Mouse (Mus musculus) brain, adult 2 months (tissue): ENCODE results near the gene Nfib.

Source experiments
- DNase-seq: peaks from one replicate; pipeline ENCODE4 v3.0.0; 2011; ENCODE audit warnings: low read depth, low spot score

The Nfib gene

GRCm38 (mm10) chr4:82704841-82705794, at the start of gene Nfib:
Gene Nfib, minus strand, starts transcription at chr4:82705750.
- DNase-seq: no peak

GRCm38 (mm10) chr4:82735764-82736163, 30.2 kb upstream of the Nfib start:
- no peak for DNase-seq

- no peak for DNase-seq
These were observed 29.4 kb upstream of the Nfib start for GRCm38 (mm10) chr4:82734765-82735481.

GRCm38 (mm10) chr4:82734348-82734747, 28.8 kb upstream of the Nfib start:
- DNase-seq: no peak

GRCm38 (mm10) chr4:82733636-82734035, 28.1 kb upstream of the Nfib start:
- DNase-seq: no peak

GRCm38 (mm10) chr4:82730248-82730887, 24.8 kb upstream of the Nfib start:
- no peak for DNase-seq

GRCm38 (mm10) chr4:82724058-82724457, 18.5 kb upstream of the Nfib start:
- no peak for DNase-seq

- DNase-seq: no peak
These were observed 17.5 kb upstream of the Nfib start for GRCm38 (mm10) chr4:82723048-82723447.

- DNase-seq: no peak
These were observed 10.3 kb upstream of the Nfib start for GRCm38 (mm10) chr4:82715833-82716232.

- no peak for DNase-seq
These were observed 6.2 kb upstream of the Nfib start for GRCm38 (mm10) chr4:82711611-82712295.

GRCm38 (mm10) chr4:82709666-82710065, 4.1 kb upstream of the Nfib start:
- DNase-seq: no peak

- no peak for DNase-seq
These were observed 462 bp upstream of the Nfib start for GRCm38 (mm10) chr4:82706012-82706411.

GRCm38 (mm10) chr4:82704079-82704830, 1.3 kb downstream of the Nfib start:
- no peak for DNase-seq

GRCm38 (mm10) chr4:82702808-82703207, 2.7 kb downstream of the Nfib start:
- no peak for DNase-seq

- DNase-seq: no peak
These were observed 6.0 kb downstream of the Nfib start for GRCm38 (mm10) chr4:82699504-82699903.

GRCm38 (mm10) chr4:82698616-82699015, 6.9 kb downstream of the Nfib start:
- no peak for DNase-seq

GRCm38 (mm10) chr4:82697151-82697550, 8.4 kb downstream of the Nfib start:
- DNase-seq: no peak

GRCm38 (mm10) chr4:82695760-82696501, 9.6 kb downstream of the Nfib start:
- DNase-seq: peak; percentile 63

GRCm38 (mm10) chr4:82692009-82692326, 13.6 kb downstream of the Nfib start:
- no peak for DNase-seq
